Mouse (Mus musculus) kidney, adult 2 months (tissue): ENCODE results near the gene Ehd1. TPM values are rescaled to one million over a fixed set of nuclear protein-coding genes. Genes with fewer than 3 reads are reported as not detected.

Experiments
- DNase-seq: peaks from one replicate; pipeline ENCODE4 v3.0.0; 2021
- H3K27ac ChIP-seq: fragments of 200-500 bp; 2 replicates; pipeline ENCODE4 v1.5.1; 2012; ENCODE audit warnings: low read depth, low read length, control low read depth, inconsistent platforms; ENCODE audit not compliant: insufficient read depth
- H3K27me3 ChIP-seq: fragments of 200-500 bp; replicated peaks from 2 replicates; pipeline ENCODE4 v1.6.1; 2012; ENCODE audit warnings: mild to moderate bottlenecking, moderate library complexity, low read length, inconsistent platforms; ENCODE audit not compliant: control insufficient read depth, insufficient read depth
- H3K36me3 ChIP-seq: fragments of 200-500 bp; 2 replicates; pipeline ENCODE4 v1.6.1; 2012; ENCODE audit warnings: mild to moderate bottlenecking, moderate library complexity, low read length, inconsistent platforms; ENCODE audit not compliant: control insufficient read depth, insufficient read depth
- H3K4me1 ChIP-seq: fragments of 200-500 bp; 2 replicates; pipeline ENCODE4 v1.6.1; 2011; ENCODE audit warnings: low read length; ENCODE audit not compliant: control insufficient read depth, insufficient read depth
- H3K4me3 ChIP-seq: fragments of 200-500 bp; 2 replicates; pipeline ENCODE4 v1.5.1; 2011; ENCODE audit warnings: mild to moderate bottlenecking, low read depth, low read length, control low read depth; ENCODE audit not compliant: insufficient read depth
- CTCF ChIP-seq: fragments of 200-500 bp; conservative IDR thresholded peaks from 2 replicates; pipeline ENCODE4 v1.5.1; 2011; ENCODE audit warnings: low read depth, mild to moderate bottlenecking, control low read depth, low read length, moderate library complexity, mixed read lengths; ENCODE audit not compliant: insufficient read depth, insufficient read length
- POLR2A ChIP-seq: fragments of 200-500 bp; IDR thresholded peaks from one replicate; pipeline ENCODE4 v1.6.1; 2011; ENCODE audit warnings: low read depth, low read length, control low read depth
- WGBS: fragments of 180-500 bp; shearing (Covaris S2); methylation state at CpG from one replicate; pipeline ENCODE4 v1.1.7; 2018; 5-methylcytosine and 5-hydroxymethylcytosine counted together
- polyA plus RNA-seq: library from polyadenylated mRNA; depleted of rRNA; stranded (reverse); fragments of >200 nt; gene quantifications from 2 replicates; pipeline ENCODE4 v1.2.3, GENCODE M21; 2012

Ehd1 gene
- polyA plus RNA-seq, 1 experiment, result 224 TPM

DNA sequence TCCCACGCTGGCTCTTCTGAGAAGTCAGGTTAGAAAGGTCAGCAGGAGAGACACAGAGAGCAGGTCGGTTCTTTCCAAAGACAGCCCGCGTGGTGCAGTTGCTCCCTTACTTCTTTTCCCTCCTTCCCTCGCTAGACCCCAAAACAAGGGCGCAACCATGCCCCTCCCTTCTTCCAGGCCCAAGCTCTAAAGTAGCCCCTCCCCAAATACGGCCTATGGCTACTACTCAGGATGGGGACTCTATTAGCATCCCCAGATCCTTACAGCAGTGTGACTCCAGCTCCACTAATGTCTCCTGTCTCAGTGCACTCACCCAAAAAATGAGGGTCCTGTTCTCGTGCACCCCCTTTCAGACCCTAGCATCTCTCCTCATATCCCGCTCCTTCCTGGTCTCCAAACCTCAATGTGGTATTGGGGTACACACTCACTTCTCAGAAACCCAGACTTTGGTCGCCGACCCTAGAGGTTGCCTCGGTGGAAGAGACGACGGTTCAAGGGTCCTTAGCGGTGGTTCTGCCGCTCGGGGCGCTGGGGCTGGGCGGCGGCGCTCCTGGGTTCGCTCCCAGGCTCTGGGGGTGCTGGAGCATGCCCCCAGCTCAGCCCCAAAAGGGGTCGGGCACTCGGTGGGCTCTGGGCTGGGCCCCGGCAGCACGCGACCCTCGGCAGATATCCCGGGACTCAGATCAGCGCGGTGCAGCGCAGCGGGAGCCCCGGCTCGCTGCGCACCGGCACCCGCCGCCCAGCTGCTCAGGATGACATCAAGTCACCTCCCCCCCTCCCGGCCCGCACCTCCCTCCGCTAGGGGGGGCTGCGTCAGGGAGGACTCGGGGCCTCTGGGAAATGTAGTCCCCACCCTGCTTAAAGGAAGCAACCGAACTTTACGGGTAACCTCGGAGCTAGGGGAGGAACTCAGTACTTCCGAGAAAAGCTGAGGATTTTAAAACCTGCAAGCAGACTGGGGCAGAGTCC, 41.2 kb upstream of the Ehd1 start, which contains the start of gene Ppp2r5b:
Gene Ppp2r5b (minus strand): TSS at position 789 of the 969 bp plus-strand sequence.
- 3% methylated on average over 48 of the region's 48 CpGs for WGBS
- peak within 1 kb of the TSS; percentile 74 for H3K4me3 ChIP-seq
- H3K27me3 ChIP-seq, result no peaks in the 10 kb centered on the region
- peak; percentile 97 for DNase-seq
- H3K4me1 ChIP-seq, result no peaks in the 10 kb centered on the region
- H3K36me3 ChIP-seq, result no peaks in the 10 kb centered on the region
- peak; percentile 36; the same call in 1 of the 2 replicates for TF ChIP-seq CTCF
- TF ChIP-seq POLR2A, result no peak
- peak within 1 kb of the TSS; percentile 99 for H3K27ac ChIP-seq

- H3K27ac ChIP-seq, result peak overlapping the region; percentile 99
- peak; percentile 96 for DNase-seq
- WGBS, result 0% methylated on average over 9 of the region's 9 CpGs
- no peak for TF ChIP-seq POLR2A
- no peak for TF ChIP-seq CTCF
- peak overlapping the region; percentile 74 for H3K4me3 ChIP-seq
- no peaks in the 10 kb centered on the region for H3K4me1 ChIP-seq
- H3K27me3 ChIP-seq, result no peaks in the 10 kb centered on the region
- H3K36me3 ChIP-seq, result no peaks in the 10 kb centered on the region
Observed at GRCm38 (mm10) chr19:6236053-6236441, 40.5 kb upstream of the Ehd1 start.

- Histone ChIP-seq H3K27me3 (no peaks in the 10 kb centered on the region), H3K36me3 (no peaks in the 10 kb centered on the region), H3K27ac (no peak overlapping the region), H3K4me3 (no peak overlapping the region), H3K4me1 (no peaks in the 10 kb centered on the region)
- DNase-seq, result no peak
- no peak for TF ChIP-seq CTCF
- no peak for TF ChIP-seq POLR2A
- WGBS, result 77% methylated on average over 7 of the region's 7 CpGs
Observed at GRCm38 (mm10) chr19:6236842-6237241, 39.7 kb upstream of the Ehd1 start.

DNA sequence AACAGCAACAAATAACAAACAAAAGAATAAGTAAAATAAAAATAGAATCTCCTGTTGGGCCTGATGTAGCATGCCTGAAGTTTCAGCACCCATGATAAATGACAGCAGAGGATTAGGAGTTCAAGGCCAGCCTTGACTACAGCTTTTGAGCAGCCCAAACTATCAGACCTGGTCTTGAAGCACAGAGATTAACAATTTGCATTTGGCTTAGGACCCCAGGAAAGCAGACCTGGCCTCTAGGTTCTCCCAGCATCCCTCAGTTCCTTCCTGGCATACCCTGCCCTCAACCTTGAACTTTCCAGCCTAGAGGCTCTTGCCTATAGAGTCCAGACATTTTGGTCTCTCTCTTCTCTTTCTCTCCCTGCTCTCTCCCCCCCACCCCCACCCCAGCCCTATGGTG, 37.8 kb upstream of the Ehd1 start:
- TF ChIP-seq CTCF (no peak), POLR2A (no peak)
- Histone ChIP-seq H3K4me1 (peaks cover 3% of the 10 kb centered on the region; the same call in 1 of the 2 replicates), H3K4me3 (no peak overlapping the region), H3K27me3 (no peaks in the 10 kb centered on the region), H3K27ac (no peak overlapping the region), H3K36me3 (no peaks in the 10 kb centered on the region)
- no peak for DNase-seq

GRCm38 (mm10) chr19:6240136-6240535, 36.4 kb upstream of the Ehd1 start:
- Histone ChIP-seq H3K4me3 (no peak overlapping the region), H3K27ac (no peak overlapping the region), H3K4me1 (peaks cover 3% of the 10 kb centered on the region; the same call in 1 of the 2 replicates), H3K36me3 (no peaks in the 10 kb centered on the region), H3K27me3 (no peaks in the 10 kb centered on the region)
- WGBS, result 83% methylated on average over 1 of the region's 1 CpGs
- DNase-seq, result no peak
- no peak for TF ChIP-seq POLR2A
- TF ChIP-seq CTCF, result no peak

DNA sequence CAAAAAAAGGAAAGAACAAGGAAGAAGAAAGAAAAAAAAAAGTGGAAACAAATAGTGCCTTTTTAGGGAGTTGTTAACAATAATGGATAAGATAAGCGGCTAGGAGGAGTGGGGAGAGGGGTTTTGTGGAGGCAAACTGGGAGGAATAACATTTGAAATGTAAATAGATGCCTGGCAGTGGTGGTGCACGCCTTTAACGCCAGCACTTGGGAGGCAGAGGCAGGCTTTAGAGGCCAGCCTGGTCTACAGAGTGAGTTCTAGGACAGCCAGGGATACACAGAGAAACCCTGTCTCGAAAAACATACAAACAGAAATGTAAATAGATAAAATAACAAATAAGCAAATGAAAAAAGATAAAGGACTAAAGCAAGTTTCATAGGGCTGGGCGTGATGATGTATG, 35.8 kb upstream of the Ehd1 start:
- Histone ChIP-seq H3K4me3 (no peak overlapping the region), H3K4me1 (peaks cover 3% of the 10 kb centered on the region; the same call in 1 of the 2 replicates), H3K27me3 (no peaks in the 10 kb centered on the region), H3K36me3 (no peaks in the 10 kb centered on the region), H3K27ac (peak overlapping the region; percentile 17; the same call in 1 of the 2 replicates)
- 43% methylated on average over 5 of the region's 5 CpGs for WGBS
- TF ChIP-seq CTCF, result no peak
- no peak for TF ChIP-seq POLR2A
- no peak for DNase-seq

DNA sequence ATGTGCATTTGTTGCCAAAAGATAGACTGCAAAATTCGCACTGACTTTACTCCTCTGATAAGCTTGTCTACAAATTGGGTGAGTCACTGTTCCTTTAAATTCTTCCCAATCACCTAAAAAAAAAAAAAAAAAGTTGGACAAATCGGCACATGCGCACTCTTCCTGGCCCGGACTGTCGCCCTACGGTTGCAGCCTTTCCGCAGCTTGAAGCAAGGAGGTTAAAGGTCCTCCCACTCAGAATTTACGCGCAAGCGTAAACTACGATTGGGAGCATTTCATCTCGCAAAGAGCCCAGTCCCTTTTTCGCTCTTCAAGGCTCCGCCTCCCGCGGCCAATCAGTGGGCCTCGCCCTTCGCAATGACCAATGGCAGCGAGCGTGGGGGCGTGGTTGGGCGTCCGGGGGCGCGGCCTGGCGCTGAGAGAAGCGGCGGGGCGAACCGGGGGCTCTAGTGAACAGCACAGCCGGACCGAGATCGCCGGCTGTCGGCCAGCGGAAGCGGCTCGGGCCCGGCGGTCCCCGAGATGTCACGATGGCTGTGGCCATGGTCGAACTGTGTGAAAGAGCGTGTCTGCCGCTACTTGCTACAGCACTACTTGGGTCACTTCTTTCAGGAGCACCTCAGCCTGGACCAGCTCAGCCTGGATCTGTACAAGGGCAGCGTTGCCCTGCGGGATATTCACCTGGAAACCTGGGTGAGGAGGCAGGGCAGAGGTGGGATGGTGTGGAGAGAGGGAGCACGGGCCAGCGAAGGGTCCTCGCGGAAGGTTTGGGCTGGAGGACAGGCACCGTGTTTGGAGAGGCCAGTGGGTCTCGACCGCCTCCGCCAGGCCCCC, 35.0 kb upstream of the Ehd1 start, which contains the start of gene Atg2a:
Gene Atg2a (plus strand): TSS at position 395 of the 834 bp plus-strand sequence.
- DNase-seq, result peak; percentile 99
- Histone ChIP-seq H3K4me3 (peak within 1 kb of the TSS; percentile 81), H3K4me1 (peaks cover 3% of the 10 kb centered on the region; the same call in 1 of the 2 replicates), H3K36me3 (no peaks in the 10 kb centered on the region), H3K27me3 (no peaks in the 10 kb centered on the region), H3K27ac (peak within 1 kb of the TSS; percentile 79)
- TF ChIP-seq POLR2A (peak; percentile 63), CTCF (no peak)
- under 1% methylated on average over 55 of the region's 55 CpGs for WGBS
